Mouse (Mus musculus) left cerebral cortex, postnatal 36 days (tissue): ENCODE data around the gene Nudt5. TPM values are rescaled to one million over a fixed set of nuclear protein-coding genes. Genes with fewer than 3 reads are reported as not detected.
"Not testable (repeated sequence)": the region's sequence is repeated elsewhere in the genome, so short reads cannot be mapped to it uniquely, and the experiment has no call there.

Source experiments
- DNase-seq, 2 experiments: peaks; one replicate each; pipeline ENCODE4 v3.0.0; 2021 to 2022; ENCODE audit warnings: low spot score in 2 of 2, mixed read lengths in 1 of 2
- intact Hi-C: fragments of 180-260 bp; cut with DNase I; formaldehyde crosslinking; loops from one replicate; pipeline ENCODE4 v1.15.1; 2025
- total RNA-seq, 2 experiments: library from RNA; stranded (reverse); gene quantifications; 2 replicates each; pipeline ENCODE4 v1.2.3; 2021

Gene Nudt5
- 10 to 100 TPM; 21.5 to 22.2 TPM for total RNA-seq

- DNase-seq: peak; percentile 91 to 93
- intact Hi-C loops: loop anchor here (2.0 kb wide), 1 partner anchor 106 kb away; the partner anchor contains the start of gene Upf2
Measured at GRCm38 (mm10) chr2:5844873-5845631, at the start of gene Nudt5, which contains the start of gene Cdc123. Gene Nudt5, plus strand, starts transcription at chr2:5845019. Gene Cdc123, minus strand, starts transcription at chr2:5845164.

- DNase-seq: no peak
- intact Hi-C loops: no loop called here
Measured at GRCm38 (mm10) chr2:5797816-5798672, 46.8 kb upstream of the Nudt5 start.

GRCm38 (mm10) chr2:5801182-5801640 is 43.6 kb upstream of the Nudt5 start:
- no peak for DNase-seq
- intact Hi-C loops: no loop called here

GRCm38 (mm10) chr2:5801927-5802590 is 42.8 kb upstream of the Nudt5 start:
- intact Hi-C loops: no loop called here

GRCm38 (mm10) chr2:5804440-5805045 is 40.3 kb upstream of the Nudt5 start:
- intact Hi-C loops: no loop called here

More at GRCm38 (mm10) chr2:5801927-5802590, 42.8 kb upstream of the Nudt5 start:
- DNase-seq: no peak

GRCm38 (mm10) chr2:5805228-5805627 is 39.6 kb upstream of the Nudt5 start:
- intact Hi-C loops: no loop called here

More at GRCm38 (mm10) chr2:5804440-5805045, 40.3 kb upstream of the Nudt5 start:
- DNase-seq: no peak

GRCm38 (mm10) chr2:5806201-5806600 is 38.6 kb upstream of the Nudt5 start:
- intact Hi-C loops, DNase-seq: not testable (repeated sequence)

More at GRCm38 (mm10) chr2:5805228-5805627, 39.6 kb upstream of the Nudt5 start:
- no peak for DNase-seq

- intact Hi-C loops: no loop called here
- no peak for DNase-seq
Measured at GRCm38 (mm10) chr2:5810036-5810718, 34.6 kb upstream of the Nudt5 start.

- DNase-seq: no peak
- intact Hi-C loops: no loop called here
Measured at GRCm38 (mm10) chr2:5811235-5811782, 33.5 kb upstream of the Nudt5 start.

GRCm38 (mm10) chr2:5821264-5821663 is 23.6 kb upstream of the Nudt5 start:
- DNase-seq: no peak
- intact Hi-C loops: no loop called here

GRCm38 (mm10) chr2:5822449-5822848 is 22.4 kb upstream of the Nudt5 start:
- no peak for DNase-seq
- intact Hi-C loops: no loop called here

GRCm38 (mm10) chr2:5824213-5824612 is 20.6 kb upstream of the Nudt5 start:
- no peak for DNase-seq
- intact Hi-C loops: no loop called here

GRCm38 (mm10) chr2:5824685-5825084 is 20.1 kb upstream of the Nudt5 start:
- intact Hi-C loops: no loop called here

GRCm38 (mm10) chr2:5825265-5825913 is 19.4 kb upstream of the Nudt5 start:
- intact Hi-C loops: no loop called here
- DNase-seq: no peak

More at GRCm38 (mm10) chr2:5824685-5825084, 20.1 kb upstream of the Nudt5 start:
- no peak for DNase-seq

GRCm38 (mm10) chr2:5840815-5841214 is 4.0 kb upstream of the Nudt5 start:
- DNase-seq: no peak
- intact Hi-C loops: no loop called here

- no peak for DNase-seq
- intact Hi-C loops: loop anchor here (2.0 kb wide), 1 partner anchor 106 kb away; the partner anchor contains the start of gene Upf2
Measured at GRCm38 (mm10) chr2:5844181-5844872, 492 bp upstream of the Nudt5 start.

- no peak for DNase-seq
- intact Hi-C loops: loop anchor here (2.0 kb wide), 1 partner anchor 105 kb away; the partner anchor contains the start of gene Upf2
Measured at GRCm38 (mm10) chr2:5845826-5846225, 1.0 kb downstream of the Nudt5 start.
